Mouse (Mus musculus): ENCODE results near the gene 1700020D05Rik.

- no peak for TF ChIP-seq TAL1 (IDR thresholded peaks at IDR 0.05; ENCODE audit: low read length)
- no peak for TF ChIP-seq GATA1 (IDR thresholded peaks at IDR 0.05; ENCODE audit: low read length)
Measured at GRCm38 (mm10) chr19:5496052-5496370, 7.6 kb downstream of the 1700020D05Rik start.
